Comparison of ENCODE assay signal across 19 mouse cellular contexts in genomic region chr2:103436534-103436933, GRCm38 (mm10). TPM values are rescaled to one million over a fixed set of nuclear protein-coding genes. Genes with fewer than 3 reads are reported as not detected.
DNase-seq lines count a peak whose midpoint lies in the region; ATAC-seq and TF ChIP-seq lines count a peak whose summit lies in the region.
"Had no signal": no experiment of that assay in that cellular context is flagged by ENCODE, and none has a peak within 500 bp of the region (broad histone marks: within the 10 kb centered on the region; RNA-seq: fewer than 3 reads in every experiment).

No protein-coding gene starts in this region.

- H3K9me3 ChIP-seq in stomach, embryonic 14.5 days (ENCODE audit: control insufficient read depth, low read depth, low read length): no peaks in the 10 kb centered on the region
- H3K9me3 ChIP-seq in stomach, postnatal 0 days (ENCODE audit: control insufficient read depth, low read length): no peaks in the 10 kb centered on the region
- H3K9me3 ChIP-seq: liver, embryonic 15.5 days had no signal

- no peaks in the 10 kb centered on the region for H3K27me3 ChIP-seq in kidney, adult 2 months (replicated peaks; ENCODE audit: control insufficient read depth, insufficient read depth, low read length)
- no peaks in the 10 kb centered on the region for H3K27me3 ChIP-seq in stomach, embryonic 14.5 days (ENCODE audit: control insufficient read depth, insufficient read depth, low read length)
- H3K27me3 ChIP-seq in stomach, postnatal 0 days (ENCODE audit: control insufficient read depth, insufficient read depth, low read length): no peaks in the 10 kb centered on the region

- H3K4me2 ChIP-seq in stomach, embryonic 14.5 days (replicated peaks; ENCODE audit: low read depth, low read length): no peak overlapping the region
- no peak overlapping the region for H3K4me2 ChIP-seq in stomach, postnatal 0 days (replicated peaks; ENCODE audit: low read depth)
- H3K4me2 ChIP-seq: liver, embryonic 15.5 days had no signal

- H3K4me3 ChIP-seq in kidney, adult 2 months (ENCODE audit: insufficient read depth, low read depth, low read length): no peak overlapping the region
- no peak overlapping the region for H3K4me3 ChIP-seq in stomach, embryonic 14.5 days (ENCODE audit: low read depth, low read length)
- H3K4me3 ChIP-seq in stomach, postnatal 0 days (ENCODE audit: low read depth, low read length): no peak overlapping the region
- H3K4me3 ChIP-seq: erythroblast, embryonic 14.5 days; liver, embryonic 15.5 days had no signal

- no peak overlapping the region for H3K9ac ChIP-seq in stomach, embryonic 14.5 days (replicated peaks; ENCODE audit: low read depth, low read length)
- H3K9ac ChIP-seq in stomach, postnatal 0 days (ENCODE audit: low read length): no peak overlapping the region
- H3K9ac ChIP-seq: liver, embryonic 15.5 days had no signal

- TF ChIP-seq CTCF in kidney, adult 2 months (conservative IDR thresholded peaks at IDR 0.05; ENCODE audit: insufficient read depth, insufficient read length, low read depth, low read length): no peak
- TF ChIP-seq CTCF in stomach, postnatal 0 days (IDR thresholded peaks at IDR 0.05; ENCODE audit: low read depth): no peak

- intact Hi-C loops in heart, postnatal 14 days (cut with DNase I): no loop called here

- no peaks in the 10 kb centered on the region for H3K36me3 ChIP-seq in kidney, adult 2 months (ENCODE audit: control insufficient read depth, insufficient read depth, low read length)
- no peaks in the 10 kb centered on the region for H3K36me3 ChIP-seq in stomach, embryonic 14.5 days (ENCODE audit: control insufficient read depth, insufficient read depth, low read length)
- no peaks in the 10 kb centered on the region for H3K36me3 ChIP-seq in stomach, postnatal 0 days (ENCODE audit: control insufficient read depth, insufficient read depth, low read length)
- H3K36me3 ChIP-seq: liver, embryonic 15.5 days had no signal

- H3K27ac ChIP-seq in kidney, adult 2 months (ENCODE audit: insufficient read depth, low read depth, low read length): peak overlapping the region; percentile 4; the same call in 1 of the 2 replicates
- no peak overlapping the region for H3K27ac ChIP-seq in stomach, embryonic 14.5 days (ENCODE audit: low read length)
- no peak overlapping the region for H3K27ac ChIP-seq in stomach, postnatal 0 days (replicated peaks)
- H3K27ac ChIP-seq: liver, embryonic 15.5 days had no signal

- no peak for TF ChIP-seq EP300 in stomach, postnatal 0 days (optimal IDR thresholded peaks at IDR 0.05)

- DNase-seq in heart, adult 11 months: peak; percentile 81
- DNase-seq in heart, postnatal 14 days: no peak
- DNase-seq in kidney, adult 2 months: peak; percentile 32
- no peak for DNase-seq in kidney, adult 8-10 months
- DNase-seq in stomach, postnatal 0 days (ENCODE audit: low spot score): no peak
- DNase-seq in gastrocnemius, postnatal 25 days: no peak
- DNase-seq: cerebellum, adult 18-20 months; right cerebral cortex, adult 18-20 months; thymus, postnatal 4 days had no signal

- WGBS in kidney, adult 2 months: 55% methylated on average over 5 of the region's 5 CpGs
- 51% methylated on average over 5 of the region's 5 CpGs for WGBS in stomach, embryonic 14.5 days
- 54% methylated on average over 5 of the region's 5 CpGs for WGBS in stomach, postnatal 0 days

- TF ChIP-seq POLR2A in kidney, adult 2 months (IDR thresholded peaks at IDR 0.05; ENCODE audit: low read depth, low read length): no peak

- ATAC-seq in stomach, embryonic 14.5 days (ENCODE audit: insufficient number of reproducible peaks, insufficient read depth, low FRiP score, low read depth): peak; percentile 28; the same call in 1 of the 2 replicates
- ATAC-seq in stomach, postnatal 0 days (ENCODE audit: low FRiP score, low TSS enrichment): no peak
- ATAC-seq in CD4-positive, CD25-positive, alpha-beta regulatory T cell, adult 4 months: no peak
- ATAC-seq: forebrain, embryonic 16.5 days had no signal

- no peaks in the 10 kb centered on the region for H3K4me1 ChIP-seq in kidney, adult 2 months (ENCODE audit: control insufficient read depth, insufficient read depth, low read length)
- 0 out of 2 replicates have a peak, but pooled peaks cover 3% of the 10 kb centered on the region for H3K4me1 ChIP-seq in stomach, embryonic 14.5 days (ENCODE audit: control insufficient read depth, insufficient read depth, low read length)
- H3K4me1 ChIP-seq in stomach, postnatal 0 days (replicated peaks; ENCODE audit: control insufficient read depth, insufficient read depth): no peaks in the 10 kb centered on the region
- H3K4me1 ChIP-seq: liver, embryonic 15.5 days had no signal

RNA-seq across cellular contexts. Expression of gene Elf5, which starts 25.0 kb away (rescaled TPM):
- not detected for total RNA-seq in heart, postnatal 14 days (2021)
- polyA plus RNA-seq in kidney, adult 2 months (2012; rRNA removed): 7.8 and 10.5 TPM in 2 replicates
- polyA plus RNA-seq in stomach, embryonic 14.5 days (2014; fragmentation: Nextera tagmentation; extraction: Ambion mirVana): 2.9 and 3.0 TPM in 2 replicates
- polyA plus RNA-seq in stomach, postnatal 0 days (2015; fragmentation: Nextera tagmentation; extraction: Ambion mirVana): 14.2 and 14.4 TPM in 2 replicates
- not detected for polyA plus RNA-seq in CD4-positive, CD25-positive, alpha-beta regulatory T cell, adult 4 months (2017; shearing (Covaris generic))
- total RNA-seq in gastrocnemius, postnatal 25 days (2021): not detected
- total RNA-seq: common myeloid progenitor, adult 5-6 weeks; neutrophil, adult 5-6 weeks had no signal
- polyA plus RNA-seq: erythroblast, embryonic 14.5 days; forebrain, embryonic 16.5 days; hindbrain, embryonic 11.5 days; spleen, adult 2 months; testis, adult 2 months had no signal

RNA-seq across cellular contexts. Expression of gene Cat, which starts 48.4 kb away (rescaled TPM):
- 100 to 1,000 TPM; 191 to 200 TPM for total RNA-seq in heart, postnatal 14 days (2021)
- polyA plus RNA-seq in kidney, adult 2 months (2012; rRNA removed): 522 and 607 TPM in 2 replicates
- polyA plus RNA-seq in stomach, embryonic 14.5 days (2014; fragmentation: Nextera tagmentation; extraction: Ambion mirVana): 99.9 and 112 TPM in 2 replicates
- 42.2 and 54.1 TPM in 2 replicates for polyA plus RNA-seq in stomach, postnatal 0 days (2015; fragmentation: Nextera tagmentation; extraction: Ambion mirVana)
- polyA plus RNA-seq in CD4-positive, CD25-positive, alpha-beta regulatory T cell, adult 4 months (2017; shearing (Covaris generic)): 100 to 1,000 TPM in 1 of 2 experiments, 10 to 100 TPM in 1; 98.4 to 104 TPM
- 100 to 1,000 TPM in 1 of 2 experiments, 10 to 100 TPM in 1; 72.8 to 119 TPM for total RNA-seq in gastrocnemius, postnatal 25 days (2021)

Comparison
In these comparisons a context has a peak if more than half of its experiments do, and no peak if none do; other contexts are left out.
1. DNase-seq: peak in heart, adult 11 months (single experiment) and kidney, adult 2 months (single experiment); none in heart, postnatal 14 days (0 of 2), kidney, adult 8-10 months (0 of 2), stomach, postnatal 0 days (single experiment) and gastrocnemius, postnatal 25 days (single experiment).